Mouse (Mus musculus) ES-Bruce4 (cell line): ENCODE measurements around the gene Tubb2b. TPM values are rescaled to one million over a fixed set of nuclear protein-coding genes. Genes with fewer than 3 reads are reported as not detected.
A peak's percentile ranks its signal among the peaks of the same experiment; 100 is the strongest.

ENCODE experiments used
- H3K27ac ChIP-seq: 2 replicates; pipeline ENCODE4 v1.5.1; 2012; ENCODE audit warnings: low read length, inconsistent platforms; ENCODE audit not compliant: insufficient read depth
- H3K27me3 ChIP-seq: 2 replicates; pipeline ENCODE4 v1.6.1; 2012; ENCODE audit warnings: mild to moderate bottlenecking, low read length, inconsistent platforms; ENCODE audit not compliant: control insufficient read depth, poor library complexity, insufficient read depth, severe bottlenecking
- H3K36me3 ChIP-seq: 2 replicates; pipeline ENCODE4 v1.6.1; 2012; ENCODE audit warnings: inconsistent platforms, mild to moderate bottlenecking, low read length, moderate library complexity; ENCODE audit not compliant: control insufficient read depth, poor library complexity, insufficient read depth, severe bottlenecking
- H3K4me1 ChIP-seq: one replicate; pipeline ENCODE4 v1.8.1; 2011; ENCODE audit warnings: low read length; ENCODE audit not compliant: control insufficient read depth, insufficient read depth
- H3K4me3 ChIP-seq: 2 replicates; pipeline ENCODE4 v1.5.1; 2011; ENCODE audit warnings: low read depth, mild to moderate bottlenecking, low read length
- H3K9ac ChIP-seq: 2 replicates; pipeline ENCODE4 v1.6.1; 2012; ENCODE audit warnings: low read depth, mild to moderate bottlenecking, inconsistent platforms; ENCODE audit not compliant: poor library complexity, severe bottlenecking
- H3K9me3 ChIP-seq: replicated peaks from 2 replicates; pipeline ENCODE4 v1.6.1; 2012; ENCODE audit warnings: mild to moderate bottlenecking, low read length, inconsistent platforms; ENCODE audit not compliant: control insufficient read depth, poor library complexity, insufficient read depth, severe bottlenecking
- CTCF ChIP-seq: IDR thresholded peaks from one replicate; pipeline ENCODE4 v1.8.1; 2011; ENCODE audit warnings: low read depth, low read length
- EP300 ChIP-seq: IDR thresholded peaks from 2 replicates; pipeline ENCODE4 v1.6.1; 2011; ENCODE audit warnings: low read depth, low read length; ENCODE audit not compliant: insufficient read depth
- POLR2A ChIP-seq: IDR thresholded peaks from one replicate; pipeline ENCODE4 v1.8.1; 2011; ENCODE audit warnings: low read length; ENCODE audit not compliant: insufficient read depth
- polyA plus RNA-seq: library from polyadenylated mRNA; stranded (reverse); fragments of >200 nt; gene quantifications from 2 replicates; pipeline ENCODE4 v1.2.4, GENCODE M21; 2011; ENCODE audit warnings: low read depth; ENCODE audit not compliant: missing spikeins, insufficient read depth, insufficient read length

Gene Tubb2b
- polyA plus RNA-seq, 1 experiment, result 229 TPM

DNA sequence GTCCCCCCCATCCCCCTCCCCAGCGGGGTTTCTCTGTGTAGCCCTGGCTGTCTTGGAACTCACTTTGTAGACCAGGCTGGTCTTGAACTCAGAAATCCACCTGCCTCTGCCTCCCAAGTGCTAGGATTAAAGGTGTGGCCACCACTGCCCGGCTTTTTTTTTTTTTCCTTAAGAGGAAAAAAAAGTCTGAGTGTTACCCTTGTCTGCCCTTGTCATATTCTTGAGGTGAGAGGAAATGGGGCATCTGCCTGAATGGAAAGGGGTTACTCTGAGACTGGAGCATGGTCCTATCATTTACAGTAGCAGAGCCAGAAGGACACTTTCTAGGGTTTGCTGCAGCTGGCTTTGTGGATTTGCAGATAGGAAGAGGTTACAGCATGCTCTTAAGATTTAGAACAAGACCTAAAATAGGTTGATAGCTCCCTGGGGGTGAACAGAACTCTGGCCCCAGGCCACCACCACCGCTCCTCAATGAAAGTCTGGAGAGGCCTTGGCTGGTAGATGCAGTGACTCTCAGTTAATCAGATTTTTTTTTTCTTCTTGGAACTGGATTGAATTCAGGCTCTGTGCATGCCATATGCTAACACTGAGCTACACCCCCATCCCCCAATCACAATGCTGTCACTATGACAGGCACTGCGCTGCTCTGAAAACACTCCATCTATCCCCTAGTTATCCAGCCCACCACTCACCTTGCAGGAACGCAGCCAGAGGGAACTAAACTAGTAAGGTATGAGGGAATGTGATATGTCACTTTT is 23.2 kb upstream of the Tubb2b start:
- Histone ChIP-seq H3K27ac (peak overlapping the region; percentile 56), H3K4me3 (no peak overlapping the region), H3K36me3 (no peaks in the 10 kb centered on the region), H3K4me1 (peaks cover 7% of the 10 kb centered on the region), H3K9ac (peak overlapping the region; percentile 32; the same call in 1 of the 2 replicates), H3K9me3 (no peaks in the 10 kb centered on the region), H3K27me3 (no peaks in the 10 kb centered on the region)
- no peak for TF ChIP-seq POLR2A
- TF ChIP-seq EP300, result no peak

DNA sequence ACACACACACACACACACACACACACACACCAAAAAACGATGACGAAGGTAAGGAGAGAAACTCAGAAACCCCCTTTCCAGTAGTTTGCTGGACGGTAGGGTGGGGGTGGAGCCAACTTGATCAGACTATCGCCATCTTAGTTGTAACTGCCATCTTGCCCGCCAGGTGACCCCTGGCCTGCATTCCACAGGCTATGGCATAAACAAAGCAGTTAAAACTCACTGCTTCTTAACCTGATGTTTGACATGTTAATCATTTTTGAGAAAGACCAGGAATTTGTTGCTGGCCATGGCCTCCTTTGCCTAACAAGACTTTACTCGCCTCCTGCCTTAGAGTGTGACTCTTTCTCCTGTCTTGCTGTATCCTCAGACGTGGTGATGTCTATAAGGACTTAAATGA is 22.4 kb upstream of the Tubb2b start:
- no peaks in the 10 kb centered on the region for H3K9me3 ChIP-seq
- H3K9ac ChIP-seq, result no peak overlapping the region
- peak overlapping the region; percentile 97 for H3K27ac ChIP-seq
- H3K4me1 ChIP-seq, result peaks cover 10% of the 10 kb centered on the region
- H3K27me3 ChIP-seq, result no peaks in the 10 kb centered on the region
- TF ChIP-seq EP300 (peak; percentile 79), CTCF (no peak), POLR2A (no peak)
- no peaks in the 10 kb centered on the region for H3K36me3 ChIP-seq
- no peak overlapping the region for H3K4me3 ChIP-seq

DNA sequence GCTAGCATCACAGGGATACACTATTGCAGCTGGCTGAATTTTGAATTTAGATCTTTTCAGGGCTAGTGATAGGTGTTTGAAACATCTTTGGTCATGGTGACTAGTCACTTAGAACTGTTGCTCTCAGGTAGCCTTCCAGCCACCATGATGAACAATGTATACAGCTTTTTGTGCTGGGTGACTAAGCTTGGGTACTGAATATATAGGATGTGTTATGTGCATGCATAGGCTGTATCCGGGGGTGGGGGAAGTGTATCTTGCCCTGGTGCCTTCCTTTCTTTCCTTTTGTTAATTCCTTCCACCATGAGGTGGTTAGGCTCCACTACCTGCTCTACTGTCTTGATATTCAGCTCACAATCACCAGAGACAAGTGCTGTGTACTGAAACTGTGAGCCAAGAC is 21.2 kb upstream of the Tubb2b start:
- TF ChIP-seq CTCF (no peak), POLR2A (no peak), EP300 (no peak)
- H3K4me1 ChIP-seq, result peaks cover 10% of the 10 kb centered on the region

DNA sequence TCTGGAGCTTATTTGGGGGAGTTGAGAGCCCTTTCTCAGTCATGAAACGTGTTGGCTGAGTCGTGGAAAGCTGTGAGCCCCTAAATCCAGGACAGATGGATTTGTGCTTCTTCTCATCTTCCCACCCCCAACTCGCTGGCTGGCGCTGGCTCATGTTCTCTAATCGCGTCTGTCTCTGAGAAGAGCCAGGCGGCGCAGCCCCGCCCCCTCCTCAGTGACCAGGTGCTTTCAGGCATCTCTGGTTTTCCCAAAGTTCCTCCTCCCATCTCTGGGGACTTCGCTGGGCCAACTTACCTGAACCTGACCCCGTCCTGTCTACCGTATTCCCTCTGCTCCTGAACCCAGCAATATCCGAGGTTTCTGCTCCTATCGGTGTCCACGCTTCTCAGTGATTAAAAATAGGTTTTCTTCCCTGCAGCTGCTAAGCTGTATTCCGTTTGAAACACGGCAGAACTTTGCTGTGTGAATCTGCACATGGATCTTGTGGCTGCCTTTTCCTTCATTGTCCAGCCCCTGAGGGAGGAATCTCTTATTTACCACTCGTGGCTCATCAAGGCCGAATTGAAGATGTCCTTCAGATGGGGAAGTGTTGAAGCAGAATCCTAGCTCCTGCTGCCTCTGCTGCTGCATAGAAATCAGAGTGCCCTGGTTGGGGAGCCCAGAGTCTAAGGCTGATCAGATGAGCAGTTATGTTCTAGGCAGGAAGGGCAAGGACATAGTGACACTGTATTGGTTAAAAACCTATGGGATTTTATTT is 20.2 kb upstream of the Tubb2b start:
- Histone ChIP-seq H3K36me3 (no peaks in the 10 kb centered on the region), H3K4me3 (no peak overlapping the region), H3K27me3 (no peaks in the 10 kb centered on the region), H3K4me1 (peaks cover 10% of the 10 kb centered on the region), H3K9ac (peak overlapping the region; percentile 65), H3K27ac (peak overlapping the region; percentile 69), H3K9me3 (no peaks in the 10 kb centered on the region)
- TF ChIP-seq CTCF (no peak), POLR2A (peak; percentile 32)

More for the DNA sequence above, 21.2 kb upstream of the Tubb2b start:
- Histone ChIP-seq H3K9ac (no peak overlapping the region), H3K27me3 (no peaks in the 10 kb centered on the region), H3K9me3 (no peaks in the 10 kb centered on the region), H3K36me3 (no peaks in the 10 kb centered on the region), H3K4me3 (no peak overlapping the region), H3K27ac (peak overlapping the region; percentile 52)

DNA sequence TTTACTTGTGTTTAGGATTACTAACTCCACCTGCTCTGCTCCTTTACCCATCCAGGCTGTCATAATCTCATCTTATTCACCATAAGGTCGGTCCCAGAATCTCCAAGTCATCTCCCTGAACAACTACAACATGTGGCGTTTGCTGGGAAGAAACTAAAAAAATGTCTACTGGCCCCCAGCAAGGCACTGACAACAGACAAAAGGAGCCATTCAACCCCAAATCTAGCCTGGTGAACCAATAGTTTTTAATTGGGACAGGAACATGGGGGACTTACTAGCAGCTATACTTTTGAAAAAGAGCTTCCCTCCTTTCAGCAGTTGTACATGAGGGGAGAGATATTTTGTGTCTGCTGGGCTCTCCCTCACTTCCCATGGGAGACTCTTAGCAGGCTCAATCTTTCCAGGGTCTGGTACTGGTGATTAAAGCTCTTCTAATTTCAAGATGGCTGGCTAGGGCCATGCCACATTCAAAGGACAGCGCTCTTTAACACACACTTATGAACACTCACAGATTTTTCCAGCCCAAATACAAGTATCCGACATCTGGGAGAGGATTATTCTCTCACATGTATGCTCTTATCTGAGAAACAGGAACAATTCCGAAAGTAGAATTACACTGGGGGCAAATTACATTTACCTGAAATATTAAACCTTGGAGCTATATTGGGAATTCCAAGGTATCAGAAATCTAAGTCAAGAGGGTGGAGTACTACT is 19.4 kb upstream of the Tubb2b start:
- Histone ChIP-seq H3K27ac (peak overlapping the region; percentile 64), H3K9ac (peak overlapping the region; percentile 65), H3K36me3 (no peaks in the 10 kb centered on the region), H3K4me1 (peaks cover 10% of the 10 kb centered on the region), H3K9me3 (no peaks in the 10 kb centered on the region), H3K27me3 (no peaks in the 10 kb centered on the region), H3K4me3 (no peak overlapping the region; the same call in 1 of the 2 replicates)
- no peak for TF ChIP-seq CTCF
- TF ChIP-seq POLR2A, result no peak
- TF ChIP-seq EP300, result no peak
